Comparison of ENCODE assay signal across 10 mouse cellular contexts in genomic region chr14:57409106-57409505, GRCm38 (mm10). TPM values are rescaled to one million over a fixed set of nuclear protein-coding genes. Genes with fewer than 3 reads are reported as not detected.
DNase-seq lines count a peak whose midpoint lies in the region; ATAC-seq lines count a peak whose summit lies in the region.
"Had no signal": no experiment of that assay in that cellular context is flagged by ENCODE, and none has a peak within 500 bp of the region (broad histone marks: within the 10 kb centered on the region; RNA-seq: fewer than 3 reads in every experiment).

No protein-coding gene starts in this region.

- no peaks in the 10 kb centered on the region for H3K36me3 ChIP-seq in hindbrain, embryonic 14.5 days (replicated peaks; ENCODE audit: control insufficient read depth, insufficient read depth)
- no peaks in the 10 kb centered on the region for H3K36me3 ChIP-seq in hindbrain, embryonic 10.5 days
- no peaks in the 10 kb centered on the region for H3K36me3 ChIP-seq in neural tube, embryonic 12.5 days
- H3K36me3 ChIP-seq in forebrain, embryonic 14.5 days (ENCODE audit: control insufficient read depth, insufficient read depth, low read length): no peaks in the 10 kb centered on the region

- H3K4me3 ChIP-seq in hindbrain, embryonic 14.5 days (replicated peaks; ENCODE audit: low read length): no peak overlapping the region; the same call in 1 of the 2 replicates
- no peak overlapping the region for H3K4me3 ChIP-seq in hindbrain, embryonic 10.5 days
- H3K4me3 ChIP-seq in neural tube, embryonic 12.5 days: no peak overlapping the region
- H3K4me3 ChIP-seq in forebrain, embryonic 14.5 days (ENCODE audit: low read depth, low read length): no peak overlapping the region

- ATAC-seq in hindbrain, embryonic 14.5 days (ENCODE audit: low FRiP score): no peak
- 0 out of 2 replicates have a peak, but pooled peaks have one; percentile 37 for ATAC-seq in neural tube, embryonic 12.5 days (ENCODE audit: low FRiP score, low read depth)
- peak; percentile 40; the same call in 1 of the 2 replicates for ATAC-seq in forebrain, embryonic 14.5 days

- H3K27ac ChIP-seq in hindbrain, embryonic 14.5 days: no peak overlapping the region
- H3K27ac ChIP-seq in hindbrain, embryonic 10.5 days: no peak overlapping the region
- H3K27ac ChIP-seq in neural tube, embryonic 12.5 days: no peak overlapping the region
- no peak overlapping the region for H3K27ac ChIP-seq in forebrain, embryonic 14.5 days (ENCODE audit: low read depth, low read length)

- H3K9me3 ChIP-seq in hindbrain, embryonic 14.5 days (ENCODE audit: control insufficient read depth, low read length): no peaks in the 10 kb centered on the region
- no peaks in the 10 kb centered on the region for H3K9me3 ChIP-seq in hindbrain, embryonic 10.5 days
- H3K9me3 ChIP-seq in neural tube, embryonic 12.5 days: no peaks in the 10 kb centered on the region
- no peaks in the 10 kb centered on the region for H3K9me3 ChIP-seq in forebrain, embryonic 14.5 days (replicated peaks; ENCODE audit: control insufficient read depth, low read length)

- H3K9ac ChIP-seq in hindbrain, embryonic 14.5 days: no peak overlapping the region
- no peak overlapping the region for H3K9ac ChIP-seq in neural tube, embryonic 12.5 days
- no peak overlapping the region for H3K9ac ChIP-seq in forebrain, embryonic 14.5 days (ENCODE audit: low read length)

- no peaks in the 10 kb centered on the region for H3K27me3 ChIP-seq in hindbrain, embryonic 14.5 days (ENCODE audit: control insufficient read depth, insufficient read depth, low read length)
- H3K27me3 ChIP-seq in hindbrain, embryonic 10.5 days (ENCODE audit: insufficient read depth, poor library complexity, severe bottlenecking): no peaks in the 10 kb centered on the region
- H3K27me3 ChIP-seq in neural tube, embryonic 12.5 days (replicated peaks): no peaks in the 10 kb centered on the region
- H3K27me3 ChIP-seq in forebrain, embryonic 14.5 days (replicated peaks; ENCODE audit: control insufficient read depth, insufficient read depth, low read length): no peaks in the 10 kb centered on the region

- peak; percentile 74 for DNase-seq in hindbrain, embryonic 14.5 days (ENCODE audit: low spot score)
- no peak for DNase-seq in hindbrain, embryonic 10.5 days (ENCODE audit: low spot score)
- DNase-seq in neural tube, embryonic 10.5 days (ENCODE audit: extremely low spot score, low spot score): no peak
- peak; percentile 87 for DNase-seq in forebrain, embryonic 14.5 days (ENCODE audit: low spot score)
- DNase-seq in retina, postnatal 7 days (ENCODE audit: low read depth, low spot score): peak; percentile 29
- DNase-seq in cerebellum, postnatal 4 days (ENCODE audit: low spot score in 2 of 2): no peak
- no peak for DNase-seq in natural killer cell, adult 2 months (ENCODE audit: low spot score in 2 of 2)
- DNase-seq: cerebellum, adult 9-10 months; heart, postnatal 36 days had no signal

- H3K4me1 ChIP-seq in hindbrain, embryonic 14.5 days (replicated peaks; ENCODE audit: control insufficient read depth, insufficient read depth, low read length): no peaks in the 10 kb centered on the region
- H3K4me1 ChIP-seq in hindbrain, embryonic 10.5 days (replicated peaks): peaks cover 7% of the 10 kb centered on the region; the same call in 1 of the 2 replicates
- H3K4me1 ChIP-seq in neural tube, embryonic 12.5 days: peaks cover 8% of the 10 kb centered on the region; the same call in 1 of the 2 replicates
- no peaks in the 10 kb centered on the region for H3K4me1 ChIP-seq in forebrain, embryonic 14.5 days (ENCODE audit: control insufficient read depth, insufficient read depth, low read length)

- WGBS in hindbrain, embryonic 14.5 days: 20% methylated on average over 6 of the region's 6 CpGs
- 46% methylated on average over 6 of the region's 6 CpGs for WGBS in hindbrain, embryonic 10.5 days
- 23% methylated on average over 6 of the region's 6 CpGs for WGBS in neural tube, embryonic 12.5 days
- WGBS in forebrain, embryonic 14.5 days: 7% methylated on average over 6 of the region's 6 CpGs

- H3K4me2 ChIP-seq in hindbrain, embryonic 14.5 days (replicated peaks): peak overlapping the region; percentile 35
- no peak overlapping the region for H3K4me2 ChIP-seq in neural tube, embryonic 12.5 days (replicated peaks)
- H3K4me2 ChIP-seq in forebrain, embryonic 14.5 days (ENCODE audit: low read length): 0 out of 2 replicates have a peak overlapping the region, but pooled peaks have one; percentile 7

RNA-seq across cellular contexts. Expression of gene Cryl1, which starts 10.8 kb away (rescaled TPM):
- polyA plus RNA-seq in hindbrain, embryonic 14.5 days (2014; fragmentation: Nextera tagmentation; extraction: Ambion mirVana): 10.3 and 13.5 TPM in 2 replicates
- 7.7 and 9.6 TPM in 2 replicates for polyA plus RNA-seq in hindbrain, embryonic 10.5 days (2016; fragmentation: Nextera tagmentation; extraction: Ambion mirVana)
- polyA plus RNA-seq in neural tube, embryonic 12.5 days (2016; fragmentation: Nextera tagmentation; extraction: Ambion mirVana): 8.1 and 9.4 TPM in 2 replicates
- 9.0 and 9.9 TPM in 2 replicates for polyA plus RNA-seq in forebrain, embryonic 14.5 days (2014; fragmentation: Nextera tagmentation; extraction: Ambion mirVana)

RNA-seq across cellular contexts. Expression of gene Ift88, which starts 14.8 kb away (rescaled TPM):
- 17.9 and 20.1 TPM in 2 replicates for polyA plus RNA-seq in hindbrain, embryonic 14.5 days (2014; fragmentation: Nextera tagmentation; extraction: Ambion mirVana)
- 11.5 and 14.1 TPM in 2 replicates for polyA plus RNA-seq in hindbrain, embryonic 10.5 days (2016; fragmentation: Nextera tagmentation; extraction: Ambion mirVana)
- 14.7 and 16.1 TPM in 2 replicates for polyA plus RNA-seq in neural tube, embryonic 12.5 days (2016; fragmentation: Nextera tagmentation; extraction: Ambion mirVana)
- 15.4 and 16.7 TPM in 2 replicates for polyA plus RNA-seq in forebrain, embryonic 14.5 days (2014; fragmentation: Nextera tagmentation; extraction: Ambion mirVana)

Comparison
In these comparisons a context has a peak if more than half of its experiments do, and no peak if none do; other contexts are left out.
1. DNase-seq: peak in hindbrain, embryonic 14.5 days (single experiment), forebrain, embryonic 14.5 days (single experiment) and retina, postnatal 7 days (single experiment); none in hindbrain, embryonic 10.5 days (single experiment), neural tube, embryonic 10.5 days (single experiment), cerebellum, postnatal 4 days (0 of 2) and natural killer cell, adult 2 months (0 of 2).